Mouse (Mus musculus) liver, embryonic 16.5 days (tissue): ENCODE results near the gene Syde2. TPM values are rescaled to one million over a fixed set of nuclear protein-coding genes. Genes with fewer than 3 reads are reported as not detected.
"Not testable (repeated sequence)": the region's sequence is repeated elsewhere in the genome, so short reads cannot be mapped to it uniquely, and the experiment has no call there.

Source experiments
- ATAC-seq: fragments of 200-750 bp; cut with Nextera tagmentation; 2 replicates; pipeline ENCODE4 v1.8.0; 2017; ENCODE audit warnings: low read depth, mild to moderate bottlenecking, moderate number of reproducible peaks, moderate library complexity
- H3K27ac ChIP-seq: fragments of 300-500 bp; sonication (generic); 2 replicates; pipeline ENCODE4 v1.5.1; 2014; ENCODE audit warnings: mild to moderate bottlenecking, low read length
- H3K27me3 ChIP-seq: fragments of 300-500 bp; sonication (generic); 2 replicates; pipeline ENCODE4 v1.6.1; 2014; ENCODE audit warnings: low read depth, low read length, mixed read lengths; ENCODE audit not compliant: control insufficient read depth, insufficient read depth
- H3K36me3 ChIP-seq: fragments of 300-500 bp; sonication (generic); 2 replicates; pipeline ENCODE4 v1.6.1; 2014; ENCODE audit warnings: mild to moderate bottlenecking; ENCODE audit not compliant: control insufficient read depth, insufficient read depth
- H3K4me1 ChIP-seq: fragments of 300-500 bp; sonication (generic); 2 replicates; pipeline ENCODE4 v1.6.1; 2014; ENCODE audit warnings: low read depth, low read length, mixed read lengths; ENCODE audit not compliant: control insufficient read depth
- H3K4me2 ChIP-seq: fragments of 300-500 bp; sonication (generic); 2 replicates; pipeline ENCODE4 v1.6.1; 2014; ENCODE audit warnings: low read depth, low read length, mixed read lengths
- H3K4me3 ChIP-seq: fragments of 300-500 bp; sonication (generic); 2 replicates; pipeline ENCODE4 v1.5.1; 2014; ENCODE audit warnings: low read depth, mild to moderate bottlenecking, low read length
- H3K9ac ChIP-seq: fragments of 300-500 bp; sonication (generic); 2 replicates; pipeline ENCODE4 v1.6.1; 2014; ENCODE audit warnings: low read depth, low read length
- H3K9me3 ChIP-seq: fragments of 300-500 bp; sonication (generic); replicated peaks from 2 replicates; pipeline ENCODE4 v1.6.1; 2016; ENCODE audit warnings: low read length; ENCODE audit not compliant: control insufficient read depth
- WGBS: fragments of 180-500 bp; shearing (Covaris S2); extraction: QIAGEN DNeasy Blood & Tissue Kit; methylation state at CpG from one replicate; pipeline ENCODE4 v1.1.7; 2014; ENCODE audit not compliant: insufficient replicate concordance; 5-methylcytosine and 5-hydroxymethylcytosine counted together
- polyA plus RNA-seq: library from polyadenylated mRNA; unstranded; fragments of >200 nt; fragmentation: Nextera tagmentation; extraction: Ambion mirVana; gene quantifications from 2 replicates; pipeline ENCODE4 v1.2.1, GENCODE M21; 2015

Syde2 gene
- polyA plus RNA-seq, 1 experiment from 2014 or later: 0.44 TPM

GRCm38 (mm10) chr3:145993481-145994201 is 6.0 kb downstream of the Syde2 start:
- no peak for ATAC-seq
- H3K9ac ChIP-seq: no peak overlapping the region
- H3K4me3 ChIP-seq: no peak overlapping the region
- peaks cover 7% of the 10 kb centered on the region for H3K27me3 ChIP-seq
- H3K27ac ChIP-seq: no peak overlapping the region
- H3K4me1 ChIP-seq: no peaks in the 10 kb centered on the region; the same call in 1 of the 2 replicates
- 52% methylated on average over 14 of the region's 14 CpGs for WGBS
- no peaks in the 10 kb centered on the region for H3K36me3 ChIP-seq
- H3K4me2 ChIP-seq: no peak overlapping the region
- H3K9me3 ChIP-seq: no peaks in the 10 kb centered on the region

GRCm38 (mm10) chr3:145995489-145995888 is 7.8 kb downstream of the Syde2 start:
- Histone ChIP-seq H3K9me3 (no peaks in the 10 kb centered on the region), H3K9ac (no peak overlapping the region), H3K27ac (no peak overlapping the region), H3K36me3 (no peaks in the 10 kb centered on the region), H3K27me3 (no peaks in the 10 kb centered on the region), H3K4me1 (no peaks in the 10 kb centered on the region; the same call in 1 of the 2 replicates), H3K4me2 (no peak overlapping the region), H3K4me3 (no peak overlapping the region)
- no peak for ATAC-seq
- WGBS: 66% methylated on average over 5 of the region's 5 CpGs

- H3K36me3 ChIP-seq, H3K27me3 ChIP-seq, H3K27ac ChIP-seq, H3K4me3 ChIP-seq, H3K4me1 ChIP-seq, ATAC-seq, H3K9me3 ChIP-seq, H3K9ac ChIP-seq, H3K4me2 ChIP-seq: not testable (repeated sequence)
- WGBS: 61% methylated on average over 4 of the region's 5 CpGs
These were observed 8.9 kb downstream of the Syde2 start for GRCm38 (mm10) chr3:145996539-145996938.

- H3K4me2 ChIP-seq: no peak overlapping the region
- H3K9me3 ChIP-seq: no peaks in the 10 kb centered on the region
- H3K4me3 ChIP-seq: no peak overlapping the region
- WGBS: 78% methylated on average over 14 of the region's 14 CpGs
- no peak for ATAC-seq
- no peak overlapping the region for H3K9ac ChIP-seq
- H3K27ac ChIP-seq: no peak overlapping the region
- no peaks in the 10 kb centered on the region for H3K27me3 ChIP-seq
- H3K36me3 ChIP-seq: peaks cover 2% of the 10 kb centered on the region; the same call in 1 of the 2 replicates
- no peaks in the 10 kb centered on the region for H3K4me1 ChIP-seq
These were observed 16.8 kb downstream of the Syde2 start for GRCm38 (mm10) chr3:146004347-146005051.

- no peak overlapping the region for H3K27ac ChIP-seq
- H3K9ac ChIP-seq: no peak overlapping the region
- H3K36me3 ChIP-seq: no peaks in the 10 kb centered on the region
- 49% methylated on average over 6 of the region's 6 CpGs for WGBS
- H3K4me3 ChIP-seq: no peak overlapping the region
- no peaks in the 10 kb centered on the region for H3K27me3 ChIP-seq
- no peaks in the 10 kb centered on the region for H3K9me3 ChIP-seq
- no peaks in the 10 kb centered on the region for H3K4me1 ChIP-seq
- no peak overlapping the region for H3K4me2 ChIP-seq
- ATAC-seq: no peak
These were observed 20.2 kb downstream of the Syde2 start for GRCm38 (mm10) chr3:146007872-146008271.

GRCm38 (mm10) chr3:146009859-146010645 is 22.4 kb downstream of the Syde2 start:
- Histone ChIP-seq H3K4me2 (no peak overlapping the region), H3K4me1 (no peaks in the 10 kb centered on the region), H3K9ac (no peak overlapping the region), H3K36me3 (peaks cover 5% of the 10 kb centered on the region), H3K4me3 (no peak overlapping the region), H3K27ac (no peak overlapping the region), H3K27me3 (no peaks in the 10 kb centered on the region), H3K9me3 (no peaks in the 10 kb centered on the region)
- ATAC-seq: no peak
- WGBS: 73% methylated on average over 20 of the region's 20 CpGs

GRCm38 (mm10) chr3:146010751-146011150 is 23.1 kb downstream of the Syde2 start:
- no peak overlapping the region for H3K27ac ChIP-seq
- WGBS: 82% methylated on average over 4 of the region's 4 CpGs
- no peak overlapping the region for H3K4me3 ChIP-seq
- ATAC-seq: no peak
- H3K9ac ChIP-seq: no peak overlapping the region
- no peaks in the 10 kb centered on the region for H3K27me3 ChIP-seq
- no peak overlapping the region for H3K4me2 ChIP-seq
- peaks cover 5% of the 10 kb centered on the region for H3K36me3 ChIP-seq
- no peaks in the 10 kb centered on the region for H3K4me1 ChIP-seq
- no peaks in the 10 kb centered on the region for H3K9me3 ChIP-seq

GRCm38 (mm10) chr3:146011544-146012218 is 24.0 kb downstream of the Syde2 start:
- no peaks in the 10 kb centered on the region for H3K27me3 ChIP-seq
- no peak overlapping the region for H3K27ac ChIP-seq
- no peaks in the 10 kb centered on the region for H3K4me1 ChIP-seq
- H3K4me3 ChIP-seq: no peak overlapping the region
- H3K9me3 ChIP-seq: no peaks in the 10 kb centered on the region
- no peak overlapping the region for H3K4me2 ChIP-seq
- WGBS: 57% methylated on average over 8 of the region's 8 CpGs
- H3K36me3 ChIP-seq: peaks cover 5% of the 10 kb centered on the region
- no peak for ATAC-seq
- H3K9ac ChIP-seq: no peak overlapping the region
